Mouse (Mus musculus): ENCODE data around the gene Pard3. TPM values are rescaled to one million over a fixed set of nuclear protein-coding genes. Genes with fewer than 3 reads are reported as not detected.

Gene Pard3
- total and polyA plus RNA-seq, 3 experiments = 0.51 to 1.3 (median 0.94) TPM

DNA sequence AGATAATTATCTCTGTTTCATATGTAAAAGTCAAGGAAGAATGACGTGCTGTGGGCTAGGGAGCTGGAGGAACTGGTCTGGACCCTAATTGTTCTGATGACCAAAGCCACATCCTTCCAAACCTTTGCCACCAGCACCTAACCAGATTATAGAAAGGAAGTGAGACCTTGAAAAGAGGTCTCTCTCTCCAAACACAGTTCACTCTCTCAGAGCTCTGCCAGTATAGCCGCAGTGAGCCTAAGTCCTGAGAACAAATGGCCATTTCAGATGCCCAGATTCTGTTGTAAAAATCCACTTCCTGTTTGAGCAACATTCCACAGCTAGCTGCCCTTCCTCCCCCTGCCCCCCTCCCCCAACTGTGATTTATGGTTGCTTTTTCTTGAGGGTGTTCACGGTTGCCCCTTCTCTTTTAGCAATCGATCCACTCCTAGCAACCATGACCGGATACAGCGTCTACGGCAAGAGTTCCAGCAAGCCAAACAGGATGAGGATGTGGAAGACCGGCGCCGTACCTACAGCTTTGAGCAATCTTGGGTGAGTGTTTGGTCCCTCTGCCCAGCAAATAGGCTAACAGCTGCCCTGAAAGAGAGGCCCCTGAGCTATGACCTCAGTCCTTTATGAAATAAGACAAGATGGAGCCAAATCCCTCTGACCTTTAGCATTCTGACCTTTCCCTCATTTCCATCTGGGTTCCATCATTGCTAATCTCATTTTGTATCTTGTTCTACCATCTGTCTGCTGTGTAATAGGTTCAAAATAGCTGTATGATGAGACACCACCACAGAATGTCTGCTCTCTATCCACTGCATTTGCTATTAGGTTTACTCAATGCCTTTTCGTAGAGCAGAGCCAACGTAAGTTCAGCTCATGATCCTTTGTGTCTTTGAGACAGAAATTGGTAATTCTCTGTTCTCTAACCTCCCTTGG, 529.2 kb downstream of the Pard3 start:
- no peaks in the 10 kb centered on the region for H3K9me3 ChIP-seq (replicated peaks; ENCODE audit: low read length)
- no peak for DNase-seq (ENCODE audit: extremely low read depth)
- H3K36me3 ChIP-seq (replicated peaks in 1 of 2; ENCODE audit: control insufficient read depth in 1 of 2, insufficient read depth in 1 of 2, low read length in 1 of 2) = no peaks in the 10 kb centered on the region
- no peak overlapping the region for H3K27ac ChIP-seq (ENCODE audit: insufficient read depth, low read depth)
- no peaks in the 10 kb centered on the region for H3K79me2 ChIP-seq (replicated peaks; ENCODE audit: control insufficient read depth, extremely low read depth, insufficient read depth, poor library complexity, severe bottlenecking)
- H3K4me3 ChIP-seq (replicated peaks in 1 of 3; ENCODE audit: low read depth in 2 of 3, low read length in 2 of 3, poor library complexity in 1 of 3) = no peak overlapping the region
- no peak overlapping the region for H3K4me2 ChIP-seq (ENCODE audit: insufficient read depth, low read depth, poor library complexity, severe bottlenecking)
- H3K27me3 ChIP-seq (replicated peaks) = no peaks in the 10 kb centered on the region
- peaks cover 0 to 30% of the 10 kb centered on the region in 2 experiments; a peak in 3 of 4 replicates for H3K4me1 ChIP-seq (ENCODE audit: control insufficient read depth in 1 of 2, insufficient read depth in 2 of 2)
- in situ Hi-C loops (cut with MboI; ENCODE audit: low pct_ligation_motif_present, low pct_unique_long_range_greater_than_20kb, low sequenced_read_pairs) = loop anchor here (10.0 to 25.0 kb wide), 2 partner anchors 772 to 894 kb away; no protein-coding TSS in a partner anchor
- TF ChIP-seq RCOR1 (conservative IDR thresholded peaks at IDR 0.05; ENCODE audit: low read depth, low read length) (no peak), NELFE (IDR thresholded peaks at IDR 0.05; ENCODE audit: low read depth, low read length) (no peak), ZNF384 (IDR thresholded peaks at IDR 0.05; ENCODE audit: low read depth, low read length) (no peak), PAX5 (IDR thresholded peaks at IDR 0.05; ENCODE audit: low read length) (no peak), KAT2A (IDR thresholded peaks at IDR 0.05; ENCODE audit: insufficient replicate concordance, low read length) (no peak), ZC3H11A (IDR thresholded peaks at IDR 0.05; ENCODE audit: low read depth, low read length) (no peak), TCF12 (IDR thresholded peaks at IDR 0.05; ENCODE audit: low read depth, low read length) (no peak), SIN3A (IDR thresholded peaks at IDR 0.05; ENCODE audit: low read length) (no peak), UBTF (IDR thresholded peaks at IDR 0.05; ENCODE audit: low read depth, low read length) (no peak), TBP (conservative IDR thresholded peaks at IDR 0.05; ENCODE audit: low read depth, low read length) (no peak), ETS1 (conservative IDR thresholded peaks at IDR 0.05; ENCODE audit: low read depth, low read length) (no peak), MYC (IDR thresholded peaks at IDR 0.05; ENCODE audit: low read depth, low read length) (no peak), ZMIZ1 (IDR thresholded peaks at IDR 0.05; ENCODE audit: low read depth, low read length) (no peak), CHD2 (IDR thresholded peaks at IDR 0.05; ENCODE audit: low read length) (no peak)
- H3K9ac ChIP-seq (ENCODE audit: insufficient read depth, low read depth) = no peak overlapping the region
- dilution Hi-C loops (cut with MboI; ENCODE audit: extremely low pct_ligation_motif_present, extremely low pct_unique_long_range_greater_than_20kb, low sequenced_read_pairs) = no loop called here

DNA sequence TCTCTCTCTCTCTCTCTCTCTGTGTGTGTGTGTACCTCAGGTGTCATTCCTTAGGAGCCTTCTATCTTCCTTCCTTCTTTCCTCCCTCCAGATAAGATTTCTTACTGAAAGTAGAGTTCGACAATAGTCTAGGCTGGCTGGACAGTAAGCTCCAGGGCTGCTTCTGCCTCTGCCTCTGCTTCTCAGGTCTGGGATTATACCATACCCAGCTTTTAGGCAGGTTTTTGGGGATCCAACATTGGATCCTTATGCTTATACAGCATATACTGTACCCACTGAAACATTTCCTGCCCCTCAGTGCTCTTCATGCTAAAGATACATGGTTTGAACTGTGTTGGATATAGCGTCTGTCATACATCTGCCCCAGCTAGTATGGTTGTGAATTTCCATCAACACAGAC, 536.9 kb downstream of the Pard3 start:
- H3K9me3 ChIP-seq (replicated peaks; ENCODE audit: low read length) = no peaks in the 10 kb centered on the region
- dilution Hi-C loops (cut with MboI; ENCODE audit: extremely low pct_ligation_motif_present, extremely low pct_unique_long_range_greater_than_20kb, low sequenced_read_pairs) (no loop called here), in situ Hi-C loops (cut with MboI; ENCODE audit: low pct_ligation_motif_present, low pct_unique_long_range_greater_than_20kb, low sequenced_read_pairs) (no loop called here)
- H3K79me2 ChIP-seq (replicated peaks; ENCODE audit: control insufficient read depth, extremely low read depth, insufficient read depth, poor library complexity, severe bottlenecking) = no peaks in the 10 kb centered on the region
- no peak for DNase-seq (ENCODE audit: extremely low read depth)
- no peaks in the 10 kb centered on the region for H3K27me3 ChIP-seq (replicated peaks)
- H3K36me3 ChIP-seq (replicated peaks in 1 of 2; ENCODE audit: control insufficient read depth in 1 of 2, insufficient read depth in 1 of 2, low read length in 1 of 2) = peaks cover 0 to 2% of the 10 kb centered on the region in 2 experiments
- H3K9ac ChIP-seq (ENCODE audit: insufficient read depth, low read depth) = no peak overlapping the region
- no peak overlapping the region for H3K4me2 ChIP-seq (ENCODE audit: insufficient read depth, low read depth, poor library complexity, severe bottlenecking)
- H3K4me1 ChIP-seq (ENCODE audit: control insufficient read depth in 1 of 2, insufficient read depth in 2 of 2) = peaks cover 0 to 20% of the 10 kb centered on the region in 2 experiments; a peak in 2 of 4 replicates
- no peak for TF ChIP-seq BHLHE40 (IDR thresholded peaks at IDR 0.05; ENCODE audit: low read depth, low read length)
- TF ChIP-seq ELF1 (IDR thresholded peaks at IDR 0.05; ENCODE audit: low read depth, low read length) = no peak
- TF ChIP-seq USF1 (IDR thresholded peaks at IDR 0.05; ENCODE audit: low read depth, low read length) = no peak
- no peak for TF ChIP-seq ZMIZ1 (IDR thresholded peaks at IDR 0.05; ENCODE audit: low read depth, low read length)
- no peak for TF ChIP-seq HCFC1 (IDR thresholded peaks at IDR 0.05; ENCODE audit: low read depth, low read length)
- no peak for TF ChIP-seq ZC3H11A (IDR thresholded peaks at IDR 0.05; ENCODE audit: low read depth, low read length)
- no peak for TF ChIP-seq EP300 (IDR thresholded peaks at IDR 0.05; ENCODE audit: low read length)
- TF ChIP-seq ZKSCAN1 (IDR thresholded peaks at IDR 0.05; ENCODE audit: borderline replicate concordance, low read depth, low read length) = no peak
- TF ChIP-seq MAX (IDR thresholded peaks at IDR 0.05; ENCODE audit: low read length) = no peak
- TF ChIP-seq IRF4 (IDR thresholded peaks at IDR 0.05; ENCODE audit: low read depth, low read length) = no peak
- no peak for TF ChIP-seq NRF1 (IDR thresholded peaks at IDR 0.05; ENCODE audit: low read depth, low read length)
- H3K27ac ChIP-seq (ENCODE audit: insufficient read depth, low read depth) = no peak overlapping the region
- H3K4me3 ChIP-seq (replicated peaks in 1 of 3; ENCODE audit: low read depth in 2 of 3, low read length in 2 of 3, poor library complexity in 1 of 3) = no peak overlapping the region
